Mouse (Mus musculus) frontal cortex, postnatal 10 days (tissue): ENCODE data around the gene Aoc3.
"Not testable (repeated sequence)": the region's sequence is repeated elsewhere in the genome, so short reads cannot be mapped to it uniquely, and the experiment has no call there.

Experiments used
- DNase-seq, 2 experiments: peaks; one replicate each; pipeline ENCODE4 v3.0.0; 2022; ENCODE audit warnings: low spot score in 2 of 2, mixed read lengths in 1 of 2

Gene Aoc3

GRCm38 (mm10) chr11:101327311-101327710 is 3.1 kb upstream of the Aoc3 start:
- DNase-seq: no peak

- DNase-seq: peak in 1 of 2 experiments; percentile 20
Observed at GRCm38 (mm10) chr11:101328941-101329635, 1.3 kb upstream of the Aoc3 start.

- not testable (repeated sequence) for DNase-seq
Observed at GRCm38 (mm10) chr11:101330961-101331360, 556 bp downstream of the Aoc3 start.

GRCm38 (mm10) chr11:101332537-101332936 is 2.1 kb downstream of the Aoc3 start:
- DNase-seq: no peak

- DNase-seq: no peak
Observed at GRCm38 (mm10) chr11:101334023-101334422, 3.6 kb downstream of the Aoc3 start.

- no peak for DNase-seq
Observed at GRCm38 (mm10) chr11:101334516-101334915, 4.1 kb downstream of the Aoc3 start.

GRCm38 (mm10) chr11:101335685-101336084 is 5.3 kb downstream of the Aoc3 start:
- no peak for DNase-seq

- DNase-seq: no peak
Observed at GRCm38 (mm10) chr11:101338123-101338760, 7.8 kb downstream of the Aoc3 start.

- DNase-seq: no peak
Observed at GRCm38 (mm10) chr11:101347083-101347775, 16.8 kb downstream of the Aoc3 start.

GRCm38 (mm10) chr11:101348774-101349173 is 18.4 kb downstream of the Aoc3 start:
- DNase-seq: no peak

GRCm38 (mm10) chr11:101349216-101349615 is 18.8 kb downstream of the Aoc3 start:
- no peak for DNase-seq

GRCm38 (mm10) chr11:101351100-101351720 is 20.8 kb downstream of the Aoc3 start:
- no peak for DNase-seq

GRCm38 (mm10) chr11:101351721-101352111 is 21.3 kb downstream of the Aoc3 start:
- DNase-seq: no peak

GRCm38 (mm10) chr11:101353436-101353835 is 23.0 kb downstream of the Aoc3 start:
- DNase-seq: no peak

GRCm38 (mm10) chr11:101354438-101355010 is 24.1 kb downstream of the Aoc3 start:
- DNase-seq: no peak

- DNase-seq: no peak
Observed at GRCm38 (mm10) chr11:101355916-101356315, 25.5 kb downstream of the Aoc3 start.

- DNase-seq: no peak
Observed at GRCm38 (mm10) chr11:101357505-101358182, 27.2 kb downstream of the Aoc3 start.

- no peak for DNase-seq
Observed at GRCm38 (mm10) chr11:101359776-101360175, 29.4 kb downstream of the Aoc3 start.

- no peak for DNase-seq
Observed at GRCm38 (mm10) chr11:101360651-101361113, 30.3 kb downstream of the Aoc3 start.

- DNase-seq: no peak
Observed at GRCm38 (mm10) chr11:101364531-101364931, 34.1 kb downstream of the Aoc3 start.

- DNase-seq: no peak
Observed at GRCm38 (mm10) chr11:101367326-101367935, 37.0 kb downstream of the Aoc3 start, which contains the start of gene G6pc. Gene G6pc (plus strand): TSS chr11:101367561.
